Mouse (Mus musculus): ENCODE data around the gene Ubp1. TPM values are rescaled to one million over a fixed set of nuclear protein-coding genes. Genes with fewer than 3 reads are reported as not detected.

Ubp1 gene
- polyA plus RNA-seq (2014; fragmentation: Illumina TruSeq; extraction: RNeasy Lipid Tissue Mini Kit (QIAGEN cat#74804); ENCODE audit: insufficient read depth, low read depth, low replicate concordance): 18.4 TPM

DNA sequence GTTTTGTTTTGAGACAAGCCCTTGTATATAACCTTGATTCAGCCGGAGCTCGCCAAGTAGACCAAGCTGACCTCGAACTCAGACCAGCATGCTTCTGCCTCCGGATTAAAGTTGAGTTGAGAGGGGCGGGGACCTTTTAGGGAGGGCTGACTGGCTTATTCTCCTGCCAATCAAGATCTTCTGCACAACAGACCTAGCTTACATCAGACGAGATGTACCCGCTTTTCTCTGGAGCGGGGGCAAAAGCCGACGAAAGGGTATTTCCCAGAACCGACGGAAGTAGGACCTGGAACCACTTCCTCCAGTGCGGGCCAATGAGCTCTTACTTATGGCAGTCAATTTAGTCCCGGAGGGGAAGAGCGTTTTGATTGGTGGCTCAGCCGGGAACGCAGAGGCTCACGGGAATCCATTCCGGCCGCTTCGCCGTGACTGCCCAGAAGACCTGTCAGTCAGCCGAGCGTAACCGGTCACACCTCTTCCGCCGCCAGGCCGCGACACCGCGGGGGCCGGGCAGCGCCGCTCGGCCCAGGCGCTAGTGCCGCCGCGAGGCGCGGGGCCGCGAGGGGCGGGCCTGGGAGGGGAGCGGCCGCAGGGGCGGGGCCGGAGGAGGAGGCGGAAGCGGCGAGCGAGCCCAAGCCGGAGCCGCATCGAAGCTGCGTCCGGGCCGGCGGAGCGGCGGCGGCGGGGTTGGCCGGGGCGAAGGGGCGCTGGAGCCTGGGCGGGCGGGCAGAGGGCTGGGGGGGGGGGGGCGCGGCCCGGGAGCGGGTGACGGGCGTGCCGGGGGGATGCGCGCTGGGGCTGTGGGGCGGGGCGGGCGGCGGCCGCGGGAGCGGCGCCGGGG is at the start of gene Ubp1:
TSS of gene Ubp1 (plus strand) at position 401 of the 841 bp plus-strand sequence.

Other genes with a start within 250 kb of the Ubp1 start
- 34.0 TPM for gene Pdcd6ip, start 222.7 kb upstream of the Ubp1 start, polyA plus RNA-seq (2014; fragmentation: Illumina TruSeq; extraction: RNeasy Lipid Tissue Mini Kit (QIAGEN cat#74804); ENCODE audit: insufficient read depth, low read depth, low replicate concordance)
- 9.7 TPM for gene Clasp2, start 189.5 kb upstream of the Ubp1 start, polyA plus RNA-seq (2014; fragmentation: Illumina TruSeq; extraction: RNeasy Lipid Tissue Mini Kit (QIAGEN cat#74804); ENCODE audit: insufficient read depth, low read depth, low replicate concordance)
- 2.1 TPM for gene Fbxl2, start 115.3 kb downstream of the Ubp1 start, polyA plus RNA-seq (2014; fragmentation: Illumina TruSeq; extraction: RNeasy Lipid Tissue Mini Kit (QIAGEN cat#74804); ENCODE audit: insufficient read depth, low read depth, low replicate concordance)
- gene Susd5, start 126.2 kb downstream of the Ubp1 start, polyA plus RNA-seq (2014; fragmentation: Illumina TruSeq; extraction: RNeasy Lipid Tissue Mini Kit (QIAGEN cat#74804); ENCODE audit: insufficient read depth, low read depth, low replicate concordance): 0.55 TPM

Data from lung, adult 10 weeks (tissue).